In the genomic region with DNA sequence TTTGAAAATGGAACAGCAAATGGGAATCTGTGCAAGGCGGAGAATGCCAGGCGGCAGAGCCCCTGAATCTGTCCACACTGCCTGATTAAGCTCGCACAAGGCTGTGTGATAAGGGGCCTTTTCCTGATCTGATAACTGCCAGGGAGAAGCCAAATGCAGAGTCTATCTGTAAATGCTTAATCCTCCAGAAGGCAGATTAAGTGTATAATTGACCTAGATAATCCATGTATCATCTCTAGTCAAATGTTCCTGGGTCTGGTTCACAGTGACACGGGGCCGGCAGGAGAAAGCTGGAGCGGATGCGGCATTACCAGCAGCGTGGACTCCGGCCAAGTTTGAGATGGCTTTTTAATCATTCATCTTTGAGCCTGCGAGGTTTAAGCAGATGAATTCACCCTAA, we compare ENCODE assay signal across 16 mouse cellular contexts. TPM values are rescaled to one million over a fixed set of nuclear protein-coding genes. Genes with fewer than 3 reads are reported as not detected.
A peak's percentile ranks its signal among the peaks of the same experiment; 100 is the strongest.
DNase-seq lines count a peak whose midpoint lies in the region; ATAC-seq and TF ChIP-seq lines count a peak whose summit lies in the region.
"Had no signal": no experiment of that assay in that cellular context is flagged by ENCODE, and none has a peak within 500 bp of the region (broad histone marks: within the 10 kb centered on the region; RNA-seq: fewer than 3 reads in every experiment).

No protein-coding gene starts in this region.

- DNase-seq in forebrain, embryonic 14.5 days (ENCODE audit: low spot score): peak; percentile 57
- no peak for DNase-seq in forebrain, embryonic 10.5 days (ENCODE audit: extremely low spot score, low spot score)
- no peak for DNase-seq in layer of hippocampus, adult 2 months (ENCODE audit: low spot score in 2 of 2)
- DNase-seq in layer of hippocampus, postnatal 10 days (ENCODE audit: low spot score in 2 of 2): no peak
- peak; percentile 35 for DNase-seq in adrenal gland, postnatal 14 days
- peak; percentile 55 for DNase-seq in cerebellum, adult 9-10 months
- DNase-seq in right cerebral cortex, adult 18-20 months: no peak

- H3K4me1 ChIP-seq in forebrain, embryonic 14.5 days (ENCODE audit: control insufficient read depth, insufficient read depth, low read length): 0 out of 2 replicates have a peak, but pooled peaks cover 7% of the 10 kb centered on the region
- peaks cover 20% of the 10 kb centered on the region for H3K4me1 ChIP-seq in forebrain, embryonic 10.5 days
- H3K4me1 ChIP-seq: embryonic facial prominence, embryonic 10.5 days; midbrain, embryonic 10.5 days; neural tube, embryonic 12.5 days had no signal

- H3K9ac ChIP-seq in forebrain, embryonic 14.5 days (ENCODE audit: low read length): no peak overlapping the region
- H3K9ac ChIP-seq: hindbrain, embryonic 14.5 days; limb, embryonic 15.5 days; neural tube, embryonic 12.5 days had no signal

- peak; percentile 23; the same call in 1 of the 2 replicates for ATAC-seq in forebrain, embryonic 14.5 days
- no peak for ATAC-seq in erythroblast, adult 5-6 weeks (replicated peaks; ENCODE audit: low FRiP score, poor library complexity, severe bottlenecking)

- 51% methylated on average over 10 of the region's 10 CpGs for WGBS in forebrain, embryonic 14.5 days
- 77% methylated on average over 10 of the region's 10 CpGs for WGBS in forebrain, embryonic 10.5 days

- no peak for TF ChIP-seq CTCF in layer of hippocampus, adult 2 months (conservative IDR thresholded peaks at IDR 0.05)

- H3K4me2 ChIP-seq in forebrain, embryonic 14.5 days (ENCODE audit: low read length): no peak overlapping the region
- H3K4me2 ChIP-seq: hindbrain, embryonic 14.5 days; limb, embryonic 15.5 days; neural tube, embryonic 12.5 days had no signal

- no peak overlapping the region; the same call in 1 of the 2 replicates for H3K27ac ChIP-seq in forebrain, embryonic 14.5 days (ENCODE audit: low read depth, low read length)
- H3K27ac ChIP-seq in forebrain, embryonic 10.5 days: no peak overlapping the region
- H3K27ac ChIP-seq in layer of hippocampus, adult 2 months: peak overlapping the region; percentile 85
- H3K27ac ChIP-seq: embryonic facial prominence, embryonic 10.5 days; hindbrain, embryonic 14.5 days; limb, embryonic 15.5 days; midbrain, embryonic 10.5 days; neural tube, embryonic 12.5 days had no signal

- no peaks in the 10 kb centered on the region for H3K9me3 ChIP-seq in forebrain, embryonic 14.5 days (replicated peaks; ENCODE audit: control insufficient read depth, low read length)
- H3K9me3 ChIP-seq in forebrain, embryonic 10.5 days: no peaks in the 10 kb centered on the region
- H3K9me3 ChIP-seq: embryonic facial prominence, embryonic 10.5 days; limb, embryonic 15.5 days; midbrain, embryonic 10.5 days; neural tube, embryonic 12.5 days had no signal

- H3K27me3 ChIP-seq in forebrain, embryonic 14.5 days (replicated peaks; ENCODE audit: control insufficient read depth, insufficient read depth, low read length): no peaks in the 10 kb centered on the region; the same call in 1 of the 2 replicates
- H3K27me3 ChIP-seq in forebrain, embryonic 10.5 days (ENCODE audit: poor library complexity, severe bottlenecking): peaks cover 58% of the 10 kb centered on the region
- H3K27me3 ChIP-seq: limb, embryonic 15.5 days; neural tube, embryonic 12.5 days had no signal

- no peak overlapping the region for H3K4me3 ChIP-seq in forebrain, embryonic 14.5 days (ENCODE audit: low read depth, low read length)
- no peak overlapping the region for H3K4me3 ChIP-seq in forebrain, embryonic 10.5 days
- H3K4me3 ChIP-seq in layer of hippocampus, adult 2 months: no peak overlapping the region
- H3K4me3 ChIP-seq: embryonic facial prominence, embryonic 10.5 days; limb, embryonic 15.5 days; midbrain, embryonic 10.5 days; neural tube, embryonic 12.5 days had no signal

- no peaks in the 10 kb centered on the region; the same call in 1 of the 2 replicates for H3K36me3 ChIP-seq in forebrain, embryonic 14.5 days (ENCODE audit: control insufficient read depth, insufficient read depth, low read length)
- no peaks in the 10 kb centered on the region for H3K36me3 ChIP-seq in forebrain, embryonic 10.5 days (replicated peaks)
- H3K36me3 ChIP-seq: embryonic facial prominence, embryonic 10.5 days; limb, embryonic 15.5 days; midbrain, embryonic 10.5 days had no signal

RNA-seq across cellular contexts. Expression of a gene that starts 58.6 kb away (rescaled TPM):
- polyA plus RNA-seq in forebrain, embryonic 14.5 days (2014; fragmentation: Nextera tagmentation; extraction: Ambion mirVana): 69.6 and 81.3 TPM in 2 replicates
- 31.3 and 35.2 TPM in 2 replicates for polyA plus RNA-seq in forebrain, embryonic 10.5 days (2016; fragmentation: Nextera tagmentation; extraction: Ambion mirVana)
- total RNA-seq in layer of hippocampus, adult 2 months (2021): 10 to 100 TPM; 40.4 to 46.2 TPM
- total RNA-seq in layer of hippocampus, postnatal 10 days (2021): 10 to 100 TPM; 50.1 to 50.7 TPM
- total RNA-seq in adrenal gland, postnatal 14 days (2021): not detected in 2 replicates
- not detected in 2 replicates for total RNA-seq in erythroblast, adult 5-6 weeks (2015; ENCODE audit: low replicate concordance)
- not detected in 2 replicates for total RNA-seq in erythroblast, adult 5-6 weeks (2017; ENCODE audit: low replicate concordance)
- total RNA-seq: gastrocnemius, postnatal 4 days had no signal
- polyA plus RNA-seq: heart, embryonic 14.5 days; hindbrain, embryonic 14.5 days; limb, embryonic 15.5 days; lung, embryonic 16.5 days; neural tube, embryonic 12.5 days had no signal

Comparison
In these comparisons a context has a peak if more than half of its experiments do, and no peak if none do; other contexts are left out.
1. DNase-seq: peak in forebrain, embryonic 14.5 days (single experiment), adrenal gland, postnatal 14 days (single experiment) and cerebellum, adult 9-10 months (single experiment); none in forebrain, embryonic 10.5 days (single experiment), layer of hippocampus, adult 2 months (0 of 2), layer of hippocampus, postnatal 10 days (0 of 2) and right cerebral cortex, adult 18-20 months (single experiment).
2. RNA of a gene that starts 58.6 kb away (total RNA-seq): 50.1 to 50.7 TPM in layer of hippocampus, postnatal 10 days and 40.4 to 46.2 TPM in layer of hippocampus, adult 2 months; not detected in adrenal gland, postnatal 14 days and not detected in erythroblast, adult 5-6 weeks; every median in the first group is over 10 times any median in the second.